Mouse (Mus musculus): ENCODE measurements around the gene Slc35b2. TPM values are rescaled to one million over a fixed set of nuclear protein-coding genes. Genes with fewer than 3 reads are reported as not detected.

Gene Slc35b2
- polyA plus RNA-seq, 1 experiment from 2014 or later, result 142 TPM

DNA sequence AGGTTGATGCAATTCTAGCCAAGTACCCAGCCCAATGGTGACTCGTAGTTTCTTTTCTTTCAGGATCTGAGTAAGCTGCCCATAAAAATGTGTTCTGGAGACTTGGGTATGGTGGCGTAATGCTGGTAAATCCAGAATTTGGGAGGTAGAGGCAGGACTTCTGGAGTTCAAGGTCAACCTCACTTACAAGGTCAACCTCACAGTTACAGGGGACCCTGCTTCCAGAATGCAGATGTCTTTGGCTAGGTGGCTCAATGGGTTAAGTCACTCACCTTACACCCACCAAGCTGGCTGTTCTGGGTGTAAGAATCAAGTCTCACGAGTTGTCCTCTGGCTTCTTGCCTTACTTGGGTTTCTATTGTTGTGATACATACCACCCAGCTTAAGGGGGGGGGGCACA is 53.0 kb downstream of the Slc35b2 start:
- no peak overlapping the region for H3K4me3 ChIP-seq (replicated peaks)
- no peak for ATAC-seq (replicated peaks; ENCODE audit: low FRiP score)
- H3K36me3 ChIP-seq, result no peaks in the 10 kb centered on the region
- no peak overlapping the region for H3K9ac ChIP-seq
- H3K9me3 ChIP-seq (replicated peaks), result no peaks in the 10 kb centered on the region
- no peak overlapping the region for H3K4me2 ChIP-seq
- WGBS, result 84% methylated on average over 3 of the region's 3 CpGs
- H3K27ac ChIP-seq, result no peak overlapping the region
- no peaks in the 10 kb centered on the region for H3K27me3 ChIP-seq
- peaks cover 18% of the 10 kb centered on the region for H3K4me1 ChIP-seq

Other genes with a start within 250 kb of the Slc35b2 start
- 67.0 and 67.6 TPM in 2 replicates for gene Cdc5l, start 130.1 kb upstream of the Slc35b2 start, polyA plus RNA-seq (2015; fragmentation: Nextera tagmentation; extraction: Ambion mirVana)
- gene Spats1, start 88.5 kb upstream of the Slc35b2 start, polyA plus RNA-seq (2015; fragmentation: Nextera tagmentation; extraction: Ambion mirVana), result 0.29 and 0.48 TPM in 2 replicates
- gene Aars2, start 57.0 kb upstream of the Slc35b2 start, polyA plus RNA-seq (2015; fragmentation: Nextera tagmentation; extraction: Ambion mirVana), result 21.7 and 24.6 TPM in 2 replicates
- 0.14 and 0.22 TPM in 2 replicates for gene Tcte1, start 40.4 kb upstream of the Slc35b2 start, polyA plus RNA-seq (2015; fragmentation: Nextera tagmentation; extraction: Ambion mirVana)
- 3.1 and 3.4 TPM in 2 replicates for gene Tmem151b, start 14.2 kb upstream of the Slc35b2 start, polyA plus RNA-seq (2015; fragmentation: Nextera tagmentation; extraction: Ambion mirVana)
- 5.3 and 5.7 TPM in 2 replicates for gene Nfkbie, start 8.2 kb upstream of the Slc35b2 start, polyA plus RNA-seq (2015; fragmentation: Nextera tagmentation; extraction: Ambion mirVana)
- 1,881 and 1,940 TPM in 2 replicates for gene Hsp90ab1, start 9.4 kb downstream of the Slc35b2 start, polyA plus RNA-seq (2015; fragmentation: Nextera tagmentation; extraction: Ambion mirVana)
- gene Slc29a1, start 35.7 kb downstream of the Slc35b2 start, polyA plus RNA-seq (2015; fragmentation: Nextera tagmentation; extraction: Ambion mirVana), result 100 and 102 TPM in 2 replicates
- 5.7 and 6.3 TPM in 2 replicates for gene Mymx, start 38.2 kb downstream of the Slc35b2 start, polyA plus RNA-seq (2015; fragmentation: Nextera tagmentation; extraction: Ambion mirVana)
- 0.57 and 0.87 TPM in 2 replicates for gene Capn11, start 95.5 kb downstream of the Slc35b2 start, polyA plus RNA-seq (2015; fragmentation: Nextera tagmentation; extraction: Ambion mirVana)
- gene Mrpl14, start 122.4 kb downstream of the Slc35b2 start, polyA plus RNA-seq (2015; fragmentation: Nextera tagmentation; extraction: Ambion mirVana), result 144 and 152 TPM in 2 replicates
- gene Tmem63b, start 123.0 kb downstream of the Slc35b2 start, polyA plus RNA-seq (2015; fragmentation: Nextera tagmentation; extraction: Ambion mirVana), result 35.3 and 39.4 TPM in 2 replicates
- 0.68 TPM in 1 of 2 replicates, not detected in the other for gene 1600014C23Rik, start 170.0 kb downstream of the Slc35b2 start, polyA plus RNA-seq (2015; fragmentation: Nextera tagmentation; extraction: Ambion mirVana)